Mouse (Mus musculus) kidney, adult 2 months (tissue): ENCODE measurements around the gene Itgb7.
A peak's percentile ranks its signal among the peaks of the same experiment; 100 is the strongest.

Experiments used
- CTCF ChIP-seq: fragments of 200-500 bp; conservative IDR thresholded peaks from 2 replicates; pipeline ENCODE4 v1.5.1; 2011; ENCODE audit warnings: low read depth, mild to moderate bottlenecking, control low read depth, low read length, moderate library complexity, mixed read lengths; ENCODE audit not compliant: insufficient read depth, insufficient read length
- POLR2A ChIP-seq: fragments of 200-500 bp; IDR thresholded peaks from one replicate; pipeline ENCODE4 v1.6.1; 2011; ENCODE audit warnings: low read depth, low read length, control low read depth

GRCm38 (mm10) chr15:102224186-102224991, 7.4 kb downstream of the Itgb7 start:
- TF ChIP-seq CTCF (peak; percentile 71), POLR2A (no peak)
